Mouse (Mus musculus): ENCODE measurements around the gene Mthfr. TPM values are rescaled to one million over a fixed set of nuclear protein-coding genes. Genes with fewer than 3 reads are reported as not detected.

Gene Mthfr
- 10 to 100 TPM in 1 of 2 experiments, 1 to 10 TPM in 1; 6.8 to 23.1 TPM for polyA plus RNA-seq (2017; shearing (Covaris generic))

- ATAC-seq = peak; percentile 88
These were observed at the start of gene Mthfr, which contains the start of gene Clcn6 for GRCm38 (mm10) chr4:148038600-148039253. Gene Mthfr, plus strand, starts transcription at chr4:148039077. Gene Clcn6, minus strand, starts transcription at chr4:148038821.

GRCm38 (mm10) chr4:147993571-147994095, 45.2 kb upstream of the Mthfr start:
- ATAC-seq = no peak

DNA sequence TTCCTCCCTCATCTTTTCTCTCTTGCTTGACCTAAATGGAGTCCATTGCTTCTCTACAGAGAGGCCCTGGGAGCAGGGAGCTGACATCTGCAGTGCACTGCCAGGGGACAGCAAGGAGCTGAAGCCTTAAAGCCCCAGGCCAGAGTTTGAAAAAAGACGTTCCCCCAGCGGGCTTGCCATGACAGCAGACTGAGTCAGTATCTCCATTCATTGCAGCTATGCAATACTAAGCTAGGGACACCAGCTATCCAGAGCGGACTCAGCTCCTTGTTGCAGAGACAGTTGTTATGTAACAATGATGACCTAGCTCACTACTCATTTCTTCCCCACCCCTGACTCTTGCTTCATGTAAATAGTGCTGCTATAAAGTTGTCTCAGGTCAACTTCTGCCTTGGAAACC, 43.6 kb upstream of the Mthfr start:
- no peak for ATAC-seq

DNA sequence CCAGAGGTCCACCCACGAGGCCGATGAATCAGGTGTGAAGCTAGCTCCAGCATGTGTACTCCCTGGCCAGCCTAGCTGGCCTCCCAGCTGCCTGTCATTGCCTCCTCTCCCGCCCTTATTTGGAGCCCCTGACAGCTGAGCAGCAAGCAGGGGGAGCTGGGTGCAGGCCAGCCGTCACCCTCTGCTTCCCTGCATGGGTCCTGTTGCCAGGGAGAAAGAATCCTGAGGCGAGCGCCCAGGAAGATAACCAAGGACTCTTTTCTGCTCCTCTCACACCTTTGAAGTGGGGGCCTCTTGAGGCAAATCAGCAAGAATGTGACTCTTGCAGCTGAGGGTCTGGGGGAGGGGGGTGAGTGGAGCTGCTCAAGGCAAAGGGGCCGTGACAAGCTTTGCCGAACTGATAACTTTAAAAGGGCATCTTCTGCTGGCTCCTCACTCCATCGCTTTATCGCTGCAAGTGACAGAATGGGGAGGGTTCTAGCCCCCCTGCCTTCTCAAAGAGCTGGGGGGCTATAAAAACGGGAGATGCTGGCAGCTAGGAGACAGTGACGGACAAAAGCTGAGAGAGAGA, 38.6 kb upstream of the Mthfr start, which contains the start of gene Nppa:
Gene Nppa (plus strand): TSS at position 521 of the 571 bp plus-strand sequence.
- ATAC-seq = no peak

DNA sequence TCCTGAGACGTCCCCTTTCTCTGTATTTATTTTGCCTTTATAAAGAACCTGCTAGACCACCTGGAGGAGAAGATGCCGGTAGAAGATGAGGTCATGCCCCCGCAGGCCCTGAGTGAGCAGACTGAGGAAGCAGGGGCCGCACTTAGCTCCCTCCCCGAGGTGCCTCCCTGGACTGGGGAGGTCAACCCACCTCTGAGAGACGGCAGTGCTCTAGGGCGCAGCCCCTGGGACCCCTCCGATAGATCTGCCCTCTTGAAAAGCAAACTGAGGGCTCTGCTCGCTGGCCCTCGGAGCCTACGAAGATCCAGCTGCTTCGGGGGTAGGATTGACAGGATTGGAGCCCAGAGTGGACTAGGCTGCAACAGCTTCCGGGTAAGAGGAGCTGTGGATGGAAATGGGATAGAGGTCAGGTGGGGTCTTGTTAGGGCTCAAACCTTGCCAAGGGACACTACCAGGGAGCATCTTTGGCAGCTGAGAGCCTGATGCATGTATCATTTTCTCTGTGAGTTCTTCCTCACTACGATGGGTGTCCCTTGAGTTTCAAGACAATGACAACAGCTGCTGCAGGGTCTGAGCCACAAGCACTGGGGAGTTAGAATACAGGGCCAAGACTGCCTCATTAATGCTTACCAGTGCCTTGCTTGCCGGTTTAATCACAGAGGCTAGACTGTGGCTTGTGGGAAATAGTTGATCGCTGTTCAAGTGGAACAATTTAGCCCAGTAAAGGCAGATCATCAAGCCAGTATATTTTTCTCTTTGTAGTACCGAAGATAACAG, 37.7 kb upstream of the Mthfr start:
- ATAC-seq = no peak

GRCm38 (mm10) chr4:148001866-148002265, 37.0 kb upstream of the Mthfr start:
- ATAC-seq = no peak

- ATAC-seq = no peak
These were observed 34.5 kb upstream of the Mthfr start for GRCm38 (mm10) chr4:148004361-148004760.

- ATAC-seq = no peak
These were observed 30.5 kb upstream of the Mthfr start for GRCm38 (mm10) chr4:148008412-148008811.

GRCm38 (mm10) chr4:148009641-148010040, 29.2 kb upstream of the Mthfr start:
- ATAC-seq = no peak

DNA sequence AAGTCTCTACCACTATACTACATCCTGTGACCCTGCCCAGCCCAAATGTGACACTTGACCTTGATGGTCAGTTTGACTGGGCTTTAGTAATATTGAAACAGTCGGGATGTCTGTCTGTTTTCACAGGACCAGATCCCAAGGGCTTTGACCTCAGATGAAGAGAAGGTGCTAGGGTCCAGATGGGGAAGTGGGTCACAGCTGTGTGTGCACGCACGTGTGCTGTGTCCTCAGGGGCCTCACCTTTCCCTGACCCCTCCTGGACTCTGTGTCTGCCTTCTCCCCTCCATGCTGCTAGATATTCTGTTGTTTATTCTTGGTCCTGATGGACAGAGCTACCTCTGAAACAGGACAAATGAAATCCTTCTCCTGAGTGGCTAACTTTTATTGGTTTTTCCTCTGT, 27.5 kb upstream of the Mthfr start:
- no peak for ATAC-seq

DNA sequence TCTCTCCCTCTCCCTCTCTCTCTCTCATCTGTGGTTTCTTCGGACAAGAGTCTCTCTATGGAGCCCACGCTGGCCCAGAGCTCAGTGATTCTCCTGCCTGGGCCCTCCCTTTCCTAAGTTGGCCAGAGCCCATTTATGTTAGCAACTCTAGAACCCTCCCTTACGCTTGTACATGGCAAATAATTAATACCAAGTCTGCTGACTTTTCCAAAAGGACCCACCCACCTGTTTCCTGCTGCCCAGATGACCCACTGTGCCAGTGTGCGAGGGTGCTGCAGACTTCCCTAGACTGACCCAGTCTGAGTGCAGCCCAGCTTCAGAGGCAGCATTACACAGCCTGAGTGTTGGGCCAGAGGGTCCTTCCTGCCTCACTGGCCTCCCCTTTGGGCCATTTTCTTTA, 26.7 kb upstream of the Mthfr start:
- no peak for ATAC-seq

- ATAC-seq = no peak
These were observed 23.5 kb upstream of the Mthfr start for GRCm38 (mm10) chr4:148015418-148015817.

DNA sequence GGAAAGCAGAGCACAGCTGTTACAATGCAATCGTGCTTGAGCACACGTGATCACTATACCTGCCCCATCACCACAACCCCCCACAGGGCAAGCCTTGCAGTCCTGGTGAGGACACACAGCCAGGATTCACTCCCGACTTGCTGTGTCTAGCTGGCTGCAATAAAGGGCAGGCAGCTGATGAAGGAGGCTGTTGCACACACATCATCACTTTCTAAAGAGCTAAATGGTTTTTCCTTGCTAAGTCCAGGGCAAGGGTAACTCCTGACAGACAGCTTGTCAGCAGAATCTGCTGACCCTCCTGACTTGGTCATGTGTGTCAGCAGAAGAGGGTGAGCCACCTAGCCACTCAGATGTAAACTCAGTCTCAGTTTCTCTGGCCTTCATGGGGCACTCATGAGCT, 21.9 kb upstream of the Mthfr start:
- ATAC-seq = no peak

- no peak for ATAC-seq
These were observed 20.5 kb upstream of the Mthfr start for GRCm38 (mm10) chr4:148018410-148018809.

- no peak for ATAC-seq
These were observed 14.9 kb upstream of the Mthfr start for GRCm38 (mm10) chr4:148024003-148024402.

GRCm38 (mm10) chr4:148029297-148029696, 9.6 kb upstream of the Mthfr start:
- ATAC-seq = no peak

DNA sequence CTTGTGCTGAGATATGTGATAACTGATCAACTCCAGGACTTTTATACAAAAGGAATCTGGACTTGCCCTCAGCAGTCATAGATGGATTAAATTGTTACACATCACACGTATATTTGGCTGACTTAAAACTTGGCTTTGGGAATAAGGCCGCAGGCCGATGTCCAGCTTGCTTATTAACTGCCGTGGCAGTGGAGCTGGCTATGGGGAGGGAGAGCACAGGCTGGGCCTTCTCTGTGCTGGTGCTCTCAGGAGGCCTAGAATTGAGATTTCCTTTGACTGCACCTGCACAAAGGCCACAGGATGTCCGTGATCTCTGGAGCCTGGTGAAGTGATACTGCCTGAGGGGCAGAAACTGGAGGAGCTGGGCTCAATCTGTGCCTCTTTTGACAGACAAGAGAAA, 8.4 kb upstream of the Mthfr start:
- no peak for ATAC-seq

GRCm38 (mm10) chr4:148033858-148034410, 4.9 kb upstream of the Mthfr start:
- peak; percentile 53 for ATAC-seq

- no peak for ATAC-seq
These were observed 3.4 kb upstream of the Mthfr start for GRCm38 (mm10) chr4:148035440-148035839.

DNA sequence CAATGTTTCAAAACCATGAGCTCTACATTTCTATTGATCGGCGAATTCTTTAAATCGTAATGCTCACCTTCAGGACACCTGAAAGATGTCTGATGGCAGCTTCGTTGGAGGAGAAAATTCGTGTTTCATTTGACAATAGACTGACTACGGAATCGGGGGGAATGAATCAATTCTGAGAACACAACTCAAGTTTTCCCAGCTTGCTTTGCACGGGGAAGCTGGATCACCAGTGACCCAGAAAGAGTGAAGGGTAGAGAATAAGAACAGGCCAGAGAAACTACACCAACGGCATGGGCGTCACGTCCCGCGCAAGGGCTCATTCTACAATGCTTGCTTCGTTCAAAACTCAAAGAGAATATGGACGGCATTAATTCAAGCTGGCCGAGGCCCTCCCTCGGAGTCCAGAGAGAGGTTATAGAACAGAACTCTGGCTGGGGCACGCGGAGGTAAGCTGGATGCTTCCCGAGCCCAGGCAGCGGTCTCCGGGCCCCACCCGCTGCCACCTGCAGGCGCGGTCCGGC, 738 bp upstream of the Mthfr start:
- no peak for ATAC-seq

DNA sequence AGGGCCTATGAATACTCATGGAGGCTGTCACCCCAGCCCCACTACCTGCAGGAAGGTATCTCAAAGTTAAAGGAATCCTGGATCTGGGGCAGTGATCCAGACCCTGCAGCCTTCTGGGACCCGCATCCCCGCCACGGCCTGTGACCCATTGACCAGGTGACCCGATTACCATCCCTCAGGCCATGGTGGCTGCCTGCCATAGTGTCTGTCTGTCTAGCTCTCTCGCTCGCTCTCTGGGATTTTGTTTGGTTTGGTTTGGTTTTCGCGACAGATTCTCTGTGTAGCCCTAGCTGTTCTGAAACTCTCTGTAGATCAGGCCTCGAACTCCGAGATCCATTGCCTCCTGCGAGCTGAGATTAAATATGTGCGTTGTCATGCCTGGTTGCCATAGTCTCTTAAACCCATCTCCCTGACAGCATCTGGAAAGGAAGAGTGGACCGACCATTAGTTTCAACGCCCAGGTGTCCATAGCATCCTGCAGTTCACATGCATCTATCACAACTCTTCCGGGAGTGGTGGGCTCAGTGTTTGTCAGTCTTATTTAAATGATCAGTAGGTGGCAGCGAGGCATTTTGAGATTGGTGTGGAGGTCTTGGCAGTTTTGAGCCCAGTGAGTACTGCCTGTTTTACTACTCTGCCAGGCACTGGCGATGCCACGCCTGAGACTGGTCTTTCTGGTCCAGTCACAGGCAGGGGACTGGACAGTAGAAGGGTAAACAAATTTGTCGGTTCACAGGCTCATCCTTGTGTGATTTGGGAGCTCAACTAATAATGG, 564 bp downstream of the Mthfr start:
- no peak for ATAC-seq

All from CD4-positive, CD25-positive, alpha-beta regulatory T cell, adult 4 months (primary cell).